In the genomic region with DNA sequence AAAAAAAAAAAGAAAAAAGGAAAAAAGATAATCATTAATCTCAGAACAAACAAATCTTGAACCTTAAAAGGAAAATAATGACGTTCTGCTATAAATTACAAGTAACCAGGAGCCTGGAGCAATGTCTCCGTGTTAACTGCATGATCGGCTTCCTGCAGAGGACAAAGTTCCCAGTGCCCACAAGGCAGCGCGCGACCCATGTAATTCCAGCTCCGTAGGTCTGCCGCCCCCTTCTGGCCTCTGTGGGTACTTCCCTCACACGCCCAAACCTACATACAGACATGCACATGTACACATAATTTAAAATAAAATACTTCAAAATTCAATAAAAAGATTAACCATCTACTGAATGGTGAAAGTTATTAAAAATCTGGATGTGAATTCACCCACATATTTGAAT, we compare ENCODE assay signal across 9 mouse cellular contexts. TPM values are rescaled to one million over a fixed set of nuclear protein-coding genes. Genes with fewer than 3 reads are reported as not detected.
DNase-seq lines count a peak whose midpoint lies in the region; ATAC-seq and TF ChIP-seq lines count a peak whose summit lies in the region.
"Had no signal": no experiment of that assay in that cellular context is flagged by ENCODE, and none has a peak within 500 bp of the region (broad histone marks: within the 10 kb centered on the region; RNA-seq: fewer than 3 reads in every experiment).

No protein-coding gene starts in this region.

- no peak overlapping the region for H3K4me2 ChIP-seq in hindbrain, postnatal 0 days (ENCODE audit: low read depth, low read length)
- H3K4me2 ChIP-seq in hindbrain, embryonic 14.5 days (replicated peaks), result no peak overlapping the region
- H3K4me2 ChIP-seq in heart, embryonic 12.5 days, result no peak overlapping the region
- H3K4me2 ChIP-seq: stomach, embryonic 15.5 days had no signal

- no peak for ATAC-seq in hindbrain, postnatal 0 days
- ATAC-seq in hindbrain, embryonic 14.5 days (ENCODE audit: low FRiP score), result no peak
- no peak for ATAC-seq in heart, embryonic 12.5 days (ENCODE audit: insufficient number of reproducible peaks, low FRiP score)

- no peaks in the 10 kb centered on the region for H3K4me1 ChIP-seq in hindbrain, postnatal 0 days (ENCODE audit: insufficient read depth, low read length)
- no peaks in the 10 kb centered on the region for H3K4me1 ChIP-seq in hindbrain, embryonic 14.5 days (replicated peaks; ENCODE audit: control insufficient read depth, insufficient read depth, low read length)
- no peaks in the 10 kb centered on the region for H3K4me1 ChIP-seq in E14TG2a.4 (replicated peaks; ENCODE audit: low read depth, low read length)
- H3K4me1 ChIP-seq in heart, embryonic 12.5 days (replicated peaks), result no peaks in the 10 kb centered on the region
- H3K4me1 ChIP-seq: stomach, embryonic 15.5 days had no signal

- H3K36me3 ChIP-seq in hindbrain, postnatal 0 days (ENCODE audit: insufficient read depth, low read length), result no peaks in the 10 kb centered on the region
- no peaks in the 10 kb centered on the region for H3K36me3 ChIP-seq in hindbrain, embryonic 14.5 days (replicated peaks; ENCODE audit: control insufficient read depth, insufficient read depth)
- no peaks in the 10 kb centered on the region for H3K36me3 ChIP-seq in E14TG2a.4 (ENCODE audit: insufficient read depth, low read length)
- H3K36me3 ChIP-seq in heart, embryonic 12.5 days, result no peaks in the 10 kb centered on the region
- H3K36me3 ChIP-seq: stomach, embryonic 15.5 days had no signal

- 53% methylated on average over 9 of the region's 9 CpGs for WGBS in hindbrain, postnatal 0 days
- 57% methylated on average over 9 of the region's 9 CpGs for WGBS in hindbrain, embryonic 14.5 days
- 43% methylated on average over 9 of the region's 9 CpGs for WGBS in heart, embryonic 12.5 days

- no peak overlapping the region for H3K27ac ChIP-seq in hindbrain, postnatal 0 days
- no peak overlapping the region for H3K27ac ChIP-seq in hindbrain, embryonic 14.5 days
- H3K27ac ChIP-seq in heart, embryonic 12.5 days (ENCODE audit: poor library complexity, severe bottlenecking), result no peak overlapping the region
- H3K27ac ChIP-seq: stomach, embryonic 15.5 days had no signal

- DNase-seq in hindbrain, postnatal 0 days (ENCODE audit: low spot score), result no peak
- no peak for DNase-seq in hindbrain, embryonic 14.5 days (ENCODE audit: low spot score)
- DNase-seq in embryo, embryonic 10.5 days (ENCODE audit: low spot score), result peak; percentile 45
- DNase-seq in mesoderm, embryonic 11.5 days (ENCODE audit: low read depth, low spot score), result peak; percentile 33
- no peak for DNase-seq in urinary bladder, postnatal 10 days (ENCODE audit: low spot score)
- no peak for DNase-seq in heart, adult 18-20 months

- H3K4me3 ChIP-seq in hindbrain, postnatal 0 days (ENCODE audit: low read length), result no peak overlapping the region
- no peak overlapping the region for H3K4me3 ChIP-seq in hindbrain, embryonic 14.5 days (replicated peaks; ENCODE audit: low read length)
- no peak overlapping the region for H3K4me3 ChIP-seq in E14TG2a.4 (replicated peaks; ENCODE audit: low read length)
- H3K4me3 ChIP-seq in heart, embryonic 12.5 days, result no peak overlapping the region
- H3K4me3 ChIP-seq: stomach, embryonic 15.5 days had no signal

- H3K9me3 ChIP-seq in hindbrain, postnatal 0 days (ENCODE audit: low read length), result no peaks in the 10 kb centered on the region
- H3K9me3 ChIP-seq in hindbrain, embryonic 14.5 days (ENCODE audit: control insufficient read depth, low read length), result no peaks in the 10 kb centered on the region
- peaks cover 8% of the 10 kb centered on the region; the same call in 1 of the 2 replicates for H3K9me3 ChIP-seq in E14TG2a.4 (ENCODE audit: low read length)
- H3K9me3 ChIP-seq in heart, embryonic 12.5 days (replicated peaks), result 0 out of 2 replicates have a peak, but pooled peaks cover 2% of the 10 kb centered on the region
- H3K9me3 ChIP-seq: stomach, embryonic 15.5 days had no signal

- H3K27me3 ChIP-seq in hindbrain, postnatal 0 days (ENCODE audit: insufficient read depth, low read length), result no peaks in the 10 kb centered on the region
- H3K27me3 ChIP-seq in hindbrain, embryonic 14.5 days (ENCODE audit: control insufficient read depth, insufficient read depth, low read length), result no peaks in the 10 kb centered on the region
- H3K27me3 ChIP-seq in E14TG2a.4 (ENCODE audit: insufficient read depth, low read length), result no peaks in the 10 kb centered on the region
- no peaks in the 10 kb centered on the region for H3K27me3 ChIP-seq in heart, embryonic 12.5 days (replicated peaks)
- H3K27me3 ChIP-seq: stomach, embryonic 15.5 days had no signal

- no peak overlapping the region for H3K9ac ChIP-seq in hindbrain, postnatal 0 days (replicated peaks; ENCODE audit: low read length)
- no peak overlapping the region for H3K9ac ChIP-seq in hindbrain, embryonic 14.5 days
- no peak overlapping the region for H3K9ac ChIP-seq in heart, embryonic 12.5 days
- H3K9ac ChIP-seq: stomach, embryonic 15.5 days had no signal

- peak; percentile 56; the same call in 1 of the 2 replicates for TF ChIP-seq CTCF in hindbrain, postnatal 0 days (IDR thresholded peaks at IDR 0.05; ENCODE audit: low read depth)
- TF ChIP-seq CTCF in E14TG2a.4 (conservative IDR thresholded peaks at IDR 0.05; ENCODE audit: low read length), result peak; percentile 93

RNA-seq across cellular contexts. Expression of gene E2f7, which starts 39.6 kb away (rescaled TPM):
- 3.6 and 5.1 TPM in 2 replicates for total RNA-seq in hindbrain, postnatal 0 days (2014; rRNA removed)
- 5.9 and 6.4 TPM in 2 replicates for polyA plus RNA-seq in hindbrain, postnatal 0 days (2015; fragmentation: Nextera tagmentation; extraction: Ambion mirVana)
- 7.3 and 9.0 TPM in 2 replicates for polyA plus RNA-seq in hindbrain, embryonic 14.5 days (2014; fragmentation: Nextera tagmentation; extraction: Ambion mirVana)
- 20.1 and 22.6 TPM in 2 replicates for polyA plus RNA-seq in heart, embryonic 12.5 days (2016; fragmentation: Nextera tagmentation; extraction: Ambion mirVana)
- total RNA-seq in heart, adult 18-20 months (2021), result 1 to 10 TPM in 1 of 2 experiments, under 1 TPM in 1; 0.87 to 1.6 TPM

Comparison
In these comparisons a context has a peak if more than half of its experiments do, and no peak if none do; other contexts are left out.
1. DNase-seq: peak in embryo, embryonic 10.5 days (single experiment) and mesoderm, embryonic 11.5 days (single experiment); none in hindbrain, postnatal 0 days (single experiment), hindbrain, embryonic 14.5 days (single experiment), urinary bladder, postnatal 10 days (single experiment) and heart, adult 18-20 months (0 of 2).